Mouse (Mus musculus) urinary bladder, postnatal 14 days (tissue): ENCODE data around the gene Hs6st3.
"Not testable (repeated sequence)": the region's sequence is repeated elsewhere in the genome, so short reads cannot be mapped to it uniquely, and the experiment has no call there.

Experiments used
- DNase-seq: peaks from one replicate; pipeline ENCODE4 v3.0.0; 2021; ENCODE audit warnings: low spot score

Gene Hs6st3

DNA sequence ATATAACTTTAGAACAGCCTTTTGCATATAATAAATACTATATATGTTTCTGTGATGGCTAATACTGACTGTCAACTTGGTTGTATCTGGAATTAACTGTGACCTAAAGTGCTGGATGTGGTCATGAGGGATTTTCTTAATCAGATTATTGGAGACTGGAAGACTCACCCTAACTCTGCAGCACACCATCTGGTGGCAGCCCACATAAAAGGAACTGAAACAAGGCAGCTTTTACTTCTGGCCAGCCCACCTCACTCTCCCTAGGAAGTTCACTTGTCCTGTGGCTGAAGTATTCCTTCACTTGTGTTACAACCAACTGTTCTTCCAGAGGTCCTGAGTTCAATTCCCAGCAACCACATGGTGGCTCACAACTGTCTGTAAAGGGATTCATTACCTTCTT lies 313.5 kb downstream of the Hs6st3 start:
- DNase-seq: no peak

DNA sequence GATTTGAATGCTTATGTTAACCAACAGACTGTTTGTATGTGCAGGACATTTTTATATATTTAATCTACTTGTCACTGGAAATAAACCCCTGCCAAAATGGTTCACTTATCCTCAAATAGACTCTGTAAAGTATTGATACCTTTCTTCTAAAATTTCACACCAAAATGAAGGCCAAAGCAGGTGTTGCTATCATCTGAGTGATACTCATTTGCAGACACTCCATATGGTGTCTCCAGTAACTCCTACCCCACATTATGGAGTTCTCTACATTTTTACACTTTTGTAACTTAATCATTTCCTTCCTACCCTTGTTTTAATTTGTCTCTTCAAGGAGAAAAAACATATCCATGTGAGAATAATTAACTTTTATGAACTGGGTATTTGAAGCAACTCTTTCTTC lies 314.2 kb downstream of the Hs6st3 start:
- DNase-seq: no peak

DNA sequence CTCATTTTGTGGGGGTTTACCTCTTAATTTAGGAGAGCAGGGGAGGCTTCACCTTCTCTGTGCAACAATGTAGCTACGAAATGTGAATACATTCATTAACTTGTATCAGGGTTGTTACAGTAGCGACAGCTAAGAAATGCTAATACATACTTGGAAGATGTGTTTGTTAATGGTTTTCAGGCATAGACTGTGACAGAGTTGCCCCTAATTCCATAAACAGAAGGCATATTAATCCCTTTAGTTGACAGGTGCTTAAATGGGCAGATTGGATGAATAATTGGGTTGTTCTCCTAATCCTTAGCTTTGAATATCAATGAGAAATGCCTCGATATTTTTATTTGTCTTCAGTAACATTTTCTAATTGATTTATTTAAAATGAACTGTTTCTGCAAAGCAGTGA lies 314.7 kb downstream of the Hs6st3 start:
- DNase-seq: no peak

DNA sequence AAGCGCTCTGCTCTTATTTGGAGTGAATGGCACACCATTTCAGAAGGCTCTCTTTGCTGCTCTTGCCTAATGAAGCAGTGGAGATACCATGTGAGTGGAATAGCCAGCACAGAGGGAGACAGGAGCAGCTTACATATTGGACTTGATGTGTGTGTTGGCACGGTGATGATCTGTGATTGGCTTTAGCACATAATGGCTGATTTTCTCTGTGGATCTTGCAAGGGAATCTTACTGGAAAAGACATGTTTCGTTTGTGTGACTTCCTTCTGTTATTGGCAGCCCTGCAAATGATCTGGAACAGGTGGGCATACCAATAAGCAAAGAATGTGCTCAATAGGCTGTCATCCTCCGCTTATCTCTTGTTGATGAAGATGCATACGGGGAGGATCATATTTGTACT lies 326.2 kb downstream of the Hs6st3 start:
- DNase-seq: no peak

DNA sequence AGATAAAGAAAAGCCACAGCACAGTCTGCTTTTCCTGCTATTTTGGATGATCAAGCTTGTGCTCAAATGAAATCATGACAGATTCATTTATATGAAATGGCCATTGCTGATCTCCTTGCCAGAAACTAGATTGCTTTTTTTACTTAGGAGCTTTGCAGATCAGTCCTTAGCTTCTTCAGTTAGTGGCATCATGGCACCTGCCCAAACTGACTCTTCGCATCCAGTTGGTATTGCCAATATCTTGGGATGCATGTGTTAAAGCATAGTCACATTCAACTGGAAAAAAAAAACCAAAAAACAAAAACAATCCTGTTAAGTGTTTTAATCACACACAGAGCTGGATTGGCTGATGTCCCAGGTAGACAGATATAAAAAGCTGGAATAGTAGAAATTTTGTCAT lies 326.7 kb downstream of the Hs6st3 start:
- no peak for DNase-seq

DNA sequence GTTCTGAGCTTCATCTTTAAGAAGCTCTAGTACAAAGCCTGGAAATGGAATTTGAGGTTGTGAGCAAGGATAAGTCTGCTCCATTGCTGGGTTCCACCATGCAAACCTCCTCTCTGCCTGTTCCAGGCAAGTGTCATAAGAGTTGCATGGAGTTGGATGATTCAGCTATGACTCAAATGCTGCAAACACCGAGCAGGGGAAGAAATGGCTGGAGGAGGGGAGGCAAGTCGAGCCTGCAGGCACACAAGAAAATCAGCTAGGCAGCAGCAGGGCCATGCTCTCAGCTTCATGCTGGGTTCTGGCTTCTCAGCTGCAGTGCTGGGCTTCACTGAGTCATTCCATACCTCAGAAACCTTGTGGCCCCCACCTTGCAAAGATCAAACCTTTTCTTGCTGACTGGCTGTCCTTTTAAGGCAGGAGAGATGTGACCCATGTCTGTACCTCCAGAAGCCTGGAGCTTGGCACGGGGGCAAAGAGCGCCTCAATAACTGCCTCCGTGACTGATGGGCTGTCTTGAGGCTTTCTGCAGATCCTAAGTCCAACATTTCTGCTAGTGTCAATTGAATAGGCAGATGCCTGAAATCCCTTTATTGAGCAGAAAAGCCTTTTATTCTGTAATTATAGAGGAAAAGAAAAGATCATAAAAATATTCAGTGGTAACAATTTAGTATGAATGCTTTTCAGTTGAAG lies 328.9 kb downstream of the Hs6st3 start:
- no peak for DNase-seq

DNA sequence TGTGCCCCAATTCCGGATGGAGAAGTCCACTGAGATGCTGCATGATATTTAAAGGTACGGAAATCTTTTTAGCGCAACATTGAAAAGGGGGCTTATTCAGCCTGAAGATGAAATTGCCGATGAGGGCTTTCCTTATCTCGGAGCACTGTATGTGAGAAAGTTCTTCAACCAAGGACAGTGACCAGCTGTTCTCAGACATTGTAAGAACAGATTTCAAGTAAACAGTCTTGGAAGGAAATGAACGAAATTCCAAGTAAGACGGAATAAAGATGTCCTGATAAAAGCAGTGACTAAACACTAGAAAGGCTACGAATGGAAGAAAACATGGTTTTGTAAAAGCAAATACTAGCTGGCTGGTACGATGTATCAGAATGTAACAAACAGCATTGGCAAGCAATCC lies 338.4 kb downstream of the Hs6st3 start:
- DNase-seq: no peak

DNA sequence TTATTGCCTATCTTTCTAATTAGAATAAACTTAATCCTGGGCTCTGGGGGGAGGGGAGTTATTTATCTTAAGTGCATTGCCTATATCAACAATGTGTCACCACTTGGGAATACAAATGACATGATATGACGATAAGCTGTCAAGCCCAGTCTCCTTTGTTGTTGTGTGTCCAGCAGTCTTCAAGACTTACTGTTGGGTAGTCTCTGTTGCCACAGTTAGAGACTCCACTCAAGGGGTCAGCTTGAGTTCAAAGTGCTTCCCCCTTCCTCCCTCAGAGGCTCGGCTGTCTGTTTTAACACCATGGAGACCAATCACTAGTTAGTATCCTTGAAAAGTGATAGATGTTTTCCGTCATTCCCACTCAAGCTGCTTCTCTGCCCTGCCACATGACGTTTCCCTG lies 339.7 kb downstream of the Hs6st3 start:
- DNase-seq: no peak

DNA sequence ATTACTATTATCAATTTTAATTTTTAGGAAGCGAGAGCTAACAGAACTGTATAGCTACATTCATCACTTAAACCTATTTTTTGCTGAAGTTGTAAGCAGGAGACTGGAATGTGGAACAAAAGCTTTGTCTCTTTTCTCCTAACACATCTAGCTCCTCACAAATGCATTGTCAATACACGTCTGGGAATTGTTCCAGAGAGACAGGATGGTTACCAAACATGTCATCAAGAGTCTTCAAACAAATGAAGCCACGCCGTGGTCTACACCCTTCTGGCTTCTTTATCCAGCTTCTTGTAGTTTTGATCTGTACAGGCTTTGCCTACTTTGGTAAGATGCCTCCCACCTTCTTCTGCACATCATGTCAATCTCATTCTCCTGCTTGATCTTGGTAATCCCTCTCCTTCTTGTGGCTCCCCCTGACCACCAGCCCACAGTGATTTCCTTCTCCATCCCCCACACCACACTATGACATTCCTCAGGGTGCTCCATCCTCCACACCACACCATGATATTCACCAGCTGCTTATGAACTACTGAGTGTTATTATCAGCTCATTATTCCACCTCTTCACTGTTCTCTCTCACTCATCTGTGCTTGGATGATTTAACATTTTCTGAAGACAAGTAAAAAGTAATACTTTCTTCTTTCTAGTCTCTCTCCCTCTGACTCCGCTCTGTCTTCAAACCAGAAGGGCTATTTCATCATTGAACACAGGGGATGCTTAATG lies 351.0 kb downstream of the Hs6st3 start:
- no peak for DNase-seq

DNA sequence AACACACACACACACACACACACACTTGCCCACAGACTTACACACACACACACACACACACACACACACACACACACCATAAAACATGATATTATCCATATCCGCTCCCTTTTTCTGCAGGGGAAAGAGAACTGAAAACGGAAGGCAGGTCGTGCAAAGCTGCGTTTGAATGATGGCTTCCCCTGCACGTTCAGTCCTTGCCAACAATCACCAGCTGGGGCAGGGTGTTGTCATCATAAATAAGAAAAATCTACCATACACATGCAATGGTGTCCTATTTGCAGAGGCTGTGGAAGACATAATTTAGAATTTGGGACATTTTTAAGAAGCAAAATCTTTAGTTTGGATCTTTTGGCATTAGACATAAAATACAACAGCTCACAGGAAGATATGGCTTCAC lies 382.5 kb downstream of the Hs6st3 start:
- no peak for DNase-seq

DNA sequence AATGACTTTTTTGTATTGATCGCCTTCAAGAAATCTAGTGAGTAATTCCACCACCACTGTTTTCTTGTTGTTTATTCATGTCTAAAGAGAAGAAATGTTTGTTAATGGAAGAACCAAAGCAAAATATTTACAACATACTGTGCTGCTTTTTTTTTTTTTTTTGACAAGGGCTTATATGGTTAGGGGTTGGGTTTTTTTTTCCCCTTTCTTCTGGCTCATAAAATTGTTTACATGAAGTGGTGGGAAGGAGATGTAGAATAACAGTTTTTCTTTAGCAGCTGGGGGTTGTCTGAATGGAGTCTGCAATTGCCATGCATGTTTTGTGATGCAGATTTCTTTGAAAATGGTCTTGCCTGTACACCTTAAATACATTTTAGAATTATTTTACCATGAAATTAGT lies 382.9 kb downstream of the Hs6st3 start:
- no peak for DNase-seq

DNA sequence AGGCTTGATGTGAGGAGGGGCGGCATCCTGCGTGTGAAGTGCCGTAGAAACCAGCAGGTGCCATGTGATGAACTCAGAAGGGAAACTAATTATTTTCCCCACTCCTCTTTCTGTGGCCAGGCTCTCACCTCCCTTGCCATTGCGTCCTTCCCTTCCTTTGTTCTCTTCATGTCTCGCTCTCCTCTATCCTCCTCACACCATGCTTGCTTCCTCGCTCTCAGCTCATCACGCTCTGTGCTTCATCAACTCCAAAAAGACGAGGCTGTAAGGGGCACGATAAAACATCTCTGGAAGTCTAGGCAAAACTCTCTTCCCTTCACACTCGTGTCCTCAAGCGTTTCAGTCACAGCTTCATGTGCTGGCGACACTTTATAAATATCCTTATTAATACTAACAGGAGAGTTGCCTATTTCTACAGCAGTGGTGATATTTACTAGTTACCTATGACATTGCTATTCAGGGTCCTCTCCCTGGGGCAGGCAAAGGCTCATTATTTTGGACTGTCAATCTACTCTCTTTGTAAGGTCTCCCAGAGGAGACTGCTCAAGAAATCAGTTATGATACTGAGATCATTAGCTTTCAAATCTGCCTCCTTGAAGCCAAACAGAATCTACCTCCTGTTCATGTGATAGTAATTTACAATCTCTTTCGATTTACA lies 394.9 kb downstream of the Hs6st3 start:
- DNase-seq: no peak

DNA sequence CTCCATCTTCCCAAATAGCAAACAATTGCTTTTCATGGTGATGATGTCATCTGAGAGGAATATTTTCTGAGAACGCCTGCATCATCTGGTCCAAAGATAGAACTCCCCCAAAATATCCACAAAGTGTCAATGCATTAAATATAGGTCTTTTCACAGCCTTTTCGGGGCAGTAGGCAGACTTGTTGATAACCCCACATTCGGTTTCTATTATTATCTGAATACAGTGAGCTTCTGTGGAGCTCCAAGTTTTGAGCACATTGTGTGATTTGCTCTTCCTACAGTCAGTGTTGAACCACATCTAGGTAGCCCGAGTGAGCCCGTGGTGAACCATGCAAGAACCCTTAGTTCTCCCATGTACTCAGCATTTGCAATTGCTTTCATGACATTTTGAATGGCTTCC lies 402.4 kb downstream of the Hs6st3 start:
- no peak for DNase-seq

DNA sequence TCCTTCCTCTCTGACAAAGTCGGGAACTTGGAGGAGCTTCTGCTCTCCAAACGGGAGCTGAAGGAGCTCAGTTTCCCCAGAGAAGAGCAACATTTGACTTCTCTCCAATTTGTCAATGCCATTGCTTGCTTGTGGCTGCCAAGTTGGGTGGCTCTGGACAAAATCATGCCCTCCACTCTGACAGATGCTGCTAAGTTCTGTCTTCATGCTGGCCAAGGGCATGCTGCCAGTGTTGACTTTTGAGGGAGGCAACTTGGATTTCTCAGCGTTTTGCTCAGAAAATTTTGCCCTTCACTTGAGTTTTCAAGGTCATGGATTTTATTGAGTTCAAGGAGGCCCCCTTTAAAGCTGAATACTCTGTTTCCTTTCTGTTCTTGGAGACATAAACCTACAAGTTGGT lies 406.5 kb downstream of the Hs6st3 start:
- DNase-seq: no peak

DNA sequence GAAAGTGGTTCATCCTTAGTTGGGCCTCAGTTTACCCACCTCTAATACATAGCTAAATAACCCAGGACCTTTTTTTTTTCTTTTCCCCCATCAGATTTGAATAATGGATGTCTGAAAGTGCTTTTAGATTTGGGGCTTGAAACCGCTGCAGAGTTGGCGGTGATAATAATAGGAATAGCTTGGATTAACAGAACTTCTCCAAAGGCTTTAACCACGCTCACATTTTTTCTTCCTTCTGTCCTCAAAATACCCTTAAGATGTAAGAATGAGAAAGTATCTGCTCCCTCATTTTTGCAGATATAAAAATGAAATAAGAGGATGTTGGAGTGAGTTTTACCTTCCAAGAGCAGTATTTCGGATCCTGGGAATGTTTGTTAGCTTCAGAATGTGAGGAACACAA lies 420.2 kb downstream of the Hs6st3 start:
- no peak for DNase-seq

DNA sequence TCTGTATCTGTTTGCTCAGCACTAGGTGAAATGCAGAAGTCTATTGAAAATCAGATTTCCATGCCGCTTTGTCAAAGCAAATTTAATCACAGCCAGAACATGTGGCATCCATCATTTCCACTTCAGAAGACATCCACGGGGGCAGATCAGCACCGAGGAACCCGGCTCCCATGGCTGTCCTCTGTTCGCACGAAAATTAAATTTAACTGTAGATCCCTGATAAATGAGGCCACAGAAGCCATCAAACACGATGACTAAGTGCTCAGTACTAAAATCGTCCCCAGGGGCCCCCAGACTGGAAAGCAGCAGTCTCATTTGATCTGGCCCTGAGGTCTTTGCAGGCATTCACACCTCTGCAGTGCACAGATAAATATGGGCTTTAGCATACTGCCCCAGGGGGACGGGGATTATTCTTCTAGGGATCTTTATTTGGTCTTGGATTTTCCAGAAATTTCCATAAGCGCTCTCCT lies 443.9 kb downstream of the Hs6st3 start:
- no peak for DNase-seq

DNA sequence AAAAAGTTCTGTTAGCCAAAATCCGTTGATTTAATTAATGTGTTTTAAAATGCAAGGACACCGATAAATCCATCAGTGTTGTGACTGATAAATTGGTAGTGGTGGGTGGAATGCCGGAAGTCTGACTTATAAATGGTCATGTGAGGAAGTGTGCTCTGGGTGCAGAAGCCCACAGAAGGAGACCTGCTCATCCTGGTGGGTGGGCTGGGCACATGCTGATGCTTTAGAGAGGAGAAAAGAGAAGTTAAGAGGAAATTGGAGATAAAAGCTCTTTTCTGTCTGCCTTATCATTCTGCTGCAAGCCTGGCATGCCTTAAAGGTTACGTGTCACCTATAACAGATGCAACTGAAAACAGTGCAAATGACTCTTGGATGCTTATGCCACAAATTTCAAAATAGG lies 446.9 kb downstream of the Hs6st3 start:
- DNase-seq: no peak

DNA sequence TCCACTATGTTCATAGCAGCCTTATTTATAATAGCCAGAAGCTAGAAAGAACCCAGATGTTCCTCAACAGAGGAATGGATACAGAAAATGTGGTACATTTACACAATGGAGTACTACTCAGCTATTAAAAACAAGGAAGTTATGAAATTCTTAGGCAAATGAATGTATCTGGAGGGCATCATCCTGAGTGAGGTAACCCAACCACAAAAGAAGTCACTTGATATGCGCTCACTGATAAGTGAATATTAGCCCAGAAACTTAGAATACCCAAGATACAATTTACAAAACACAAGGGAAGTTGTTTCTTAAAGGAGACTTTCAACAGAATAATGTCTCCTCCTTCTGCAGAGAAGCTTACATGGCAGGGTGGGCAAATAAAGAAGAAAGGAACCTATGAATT lies 449.2 kb downstream of the Hs6st3 start:
- not testable (repeated sequence) for DNase-seq

DNA sequence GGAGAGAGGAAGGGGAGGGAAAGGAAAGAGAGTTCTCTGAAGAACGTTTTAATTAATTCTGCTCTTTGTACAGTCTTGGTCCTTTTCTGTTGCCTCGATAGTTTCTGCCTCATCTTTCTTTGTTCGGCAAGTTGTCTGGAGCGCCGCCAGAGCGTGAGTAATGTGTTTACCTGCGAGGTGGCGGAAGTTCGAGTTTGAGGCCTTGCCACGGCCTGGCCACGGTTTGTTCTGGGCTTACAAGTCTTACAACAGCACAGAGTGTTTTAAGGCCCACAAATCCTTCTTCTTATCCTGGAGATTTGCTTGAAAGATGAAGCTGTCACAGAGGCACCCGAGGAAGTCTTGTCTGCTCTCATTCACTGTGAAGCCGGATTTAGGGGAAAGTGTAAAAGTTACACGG lies 466.2 kb downstream of the Hs6st3 start:
- DNase-seq: peak; percentile 67

DNA sequence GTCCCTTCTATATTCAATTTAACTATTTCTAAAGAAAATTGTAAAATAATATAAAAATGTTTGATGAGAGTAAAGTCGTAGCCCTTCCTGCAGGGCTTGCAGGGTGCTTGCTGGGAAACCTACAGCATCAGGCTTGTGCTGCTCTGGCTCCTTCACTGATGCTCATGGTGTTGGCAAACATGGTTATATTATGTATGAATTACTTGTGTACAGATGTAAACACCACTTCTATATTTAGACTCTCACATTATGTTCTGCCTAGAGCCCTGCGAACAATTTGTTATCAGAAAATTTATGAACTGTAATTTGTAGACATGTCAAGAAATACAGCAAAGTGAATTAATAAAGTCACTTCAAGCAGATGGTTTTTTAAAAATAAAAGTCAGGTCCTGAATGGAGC lies 474.7 kb downstream of the Hs6st3 start:
- no peak for DNase-seq

DNA sequence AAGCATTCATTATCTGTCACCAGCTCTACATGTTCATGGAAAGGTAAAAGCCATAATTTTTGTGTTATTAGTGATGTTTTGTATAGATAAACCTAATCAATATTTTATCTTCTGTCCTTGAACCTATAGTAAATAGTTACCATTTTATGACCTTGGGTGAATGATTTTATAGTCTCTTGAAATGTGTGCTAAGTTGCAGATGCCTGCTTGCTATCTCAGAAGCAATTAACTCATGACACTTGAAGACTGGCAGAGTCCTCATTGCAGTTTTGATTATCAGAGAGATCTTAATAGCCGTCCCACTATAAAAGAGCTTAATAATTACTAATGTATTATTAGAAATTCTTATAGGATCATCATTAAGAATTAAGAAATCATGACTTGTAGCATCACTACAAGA lies 491.0 kb downstream of the Hs6st3 start:
- no peak for DNase-seq

DNA sequence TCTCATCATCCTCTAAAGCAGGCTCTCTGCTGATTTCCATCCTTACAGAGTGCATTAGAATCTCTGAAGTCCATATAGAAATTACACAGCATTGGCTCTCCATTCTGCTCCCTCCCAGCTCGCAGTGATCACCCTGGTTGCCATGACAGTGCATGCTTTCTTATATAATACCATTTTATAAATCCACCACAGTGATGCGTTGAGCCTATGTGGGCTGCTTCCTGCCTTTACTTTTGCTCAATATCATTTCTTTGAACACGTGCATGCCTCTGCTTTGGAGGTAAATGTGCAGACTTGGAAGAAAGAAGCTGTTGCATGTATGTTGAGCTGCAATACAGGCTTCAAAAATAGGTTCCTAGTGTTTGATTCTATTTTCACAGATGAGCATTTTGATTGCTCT lies 494.9 kb downstream of the Hs6st3 start:
- no peak for DNase-seq

DNA sequence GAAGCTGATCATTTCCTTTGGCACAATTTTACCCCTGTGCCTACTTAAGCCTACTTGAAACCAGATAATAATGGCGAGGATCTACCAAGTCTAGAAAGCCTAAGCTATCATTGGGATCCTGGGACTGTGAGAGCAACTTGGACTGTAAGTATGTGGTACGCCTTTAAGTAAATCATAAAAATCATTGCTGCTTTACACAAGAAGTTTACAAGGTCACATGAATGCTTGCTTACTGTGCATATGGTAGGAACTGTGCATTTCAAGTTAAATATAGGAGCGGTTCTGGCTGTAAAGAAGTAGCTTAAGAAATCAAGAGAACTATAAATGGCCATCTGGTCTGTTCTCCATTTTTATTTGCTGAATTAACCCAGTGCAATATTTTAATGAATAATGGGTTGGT lies 495.5 kb downstream of the Hs6st3 start:
- DNase-seq: no peak
